Mouse (Mus musculus) left cerebral cortex, postnatal 4 days (tissue): Measurements from ENCODE around the gene Igll1. TPM values are rescaled to one million over a fixed set of nuclear protein-coding genes. Genes with fewer than 3 reads are reported as not detected.

Experiments used
- DNase-seq: peaks from one replicate; pipeline ENCODE4 v3.0.0-alpha.2; 2022
- intact Hi-C: fragments of 180-260 bp; cut with DNase I; formaldehyde crosslinking; loops from one replicate; pipeline ENCODE4 v1.15.1; 2025
- total RNA-seq, 2 experiments: library from RNA; stranded (reverse); gene quantifications; 2 replicates each; pipeline ENCODE4 v1.2.3; 2021

Igll1 gene
- total RNA-seq, 2 experiments from 2014 or later: not detected

- DNase-seq: no peak
- intact Hi-C loops: no loop called here
Measured at GRCm38 (mm10) chr16:16855541-16855940, 8.2 kb downstream of the Igll1 start.

- intact Hi-C loops: no loop called here
- DNase-seq: peak; percentile 11
Measured at GRCm38 (mm10) chr16:16854836-16855235, 8.9 kb downstream of the Igll1 start.

- DNase-seq: no peak
- intact Hi-C loops: no loop called here
Measured at GRCm38 (mm10) chr16:16852411-16852810, 11.4 kb downstream of the Igll1 start.

- intact Hi-C loops: no loop called here
- DNase-seq: no peak
Measured at GRCm38 (mm10) chr16:16849196-16849595, 14.6 kb downstream of the Igll1 start.

GRCm38 (mm10) chr16:16829671-16830070 lies 34.1 kb downstream of the Igll1 start:
- intact Hi-C loops: no loop called here

GRCm38 (mm10) chr16:16828757-16829615 lies 34.8 kb downstream of the Igll1 start, which contains the start of gene Spag6l:
TSS of gene Spag6l (minus strand) at chr16:16829456.
- DNase-seq: peak; percentile 41
- intact Hi-C loops: no loop called here

More at GRCm38 (mm10) chr16:16829671-16830070, 34.1 kb downstream of the Igll1 start:
- no peak for DNase-seq

GRCm38 (mm10) chr16:16826223-16826622 lies 37.6 kb downstream of the Igll1 start:
- intact Hi-C loops: no loop called here
- no peak for DNase-seq

- intact Hi-C loops: no loop called here
- DNase-seq: no peak
Measured at GRCm38 (mm10) chr16:16825476-16825875, 38.3 kb downstream of the Igll1 start.

Other genes with a start within 250 kb of the Igll1 start
- not detected for gene Olfr19, start 187.6 kb downstream of the Igll1 start, total RNA-seq
- 10 to 100 TPM; 11.4 to 12.6 TPM for gene Spag6l, start 34.5 kb downstream of the Igll1 start, total RNA-seq
- gene Top3b, start 6.8 kb upstream of the Igll1 start, total RNA-seq: 10 to 100 TPM; 57.1 to 78.2 TPM
- gene Vpreb1, start 6.9 kb upstream of the Igll1 start, total RNA-seq: under 1 TPM in 1 of 2 experiments, not detected in 1; 0.52 TPM
- 10 to 100 TPM; 23.8 to 25.8 TPM for gene Ppm1f, start 32.5 kb upstream of the Igll1 start, total RNA-seq
- gene Mapk1, start 119.4 kb upstream of the Igll1 start, total RNA-seq: 100 to 1,000 TPM; 284 to 293 TPM
- 100 to 1,000 TPM; 102 to 114 TPM for gene Ypel1, start 205.7 kb upstream of the Igll1 start, total RNA-seq
- gene Ppil2, start 247.3 kb upstream of the Igll1 start, total RNA-seq: 10 to 100 TPM; 88.3 to 91.9 TPM